Mouse (Mus musculus) testis, adult 2 months (tissue): Measurements from ENCODE around the gene Immp2l. TPM values are rescaled to one million over a fixed set of nuclear protein-coding genes. Genes with fewer than 3 reads are reported as not detected.

ENCODE experiments used
- H3K27ac ChIP-seq: fragments of 200-500 bp; 2 replicates; pipeline ENCODE4 v1.5.1; 2012; ENCODE audit warnings: low read depth, low read length; ENCODE audit not compliant: control insufficient read depth, insufficient read depth
- H3K27me3 ChIP-seq: fragments of 200-500 bp; 2 replicates; pipeline ENCODE4 v1.6.1; 2012; ENCODE audit warnings: mild to moderate bottlenecking, low read length, moderate library complexity; ENCODE audit not compliant: control insufficient read depth, insufficient read depth
- H3K36me3 ChIP-seq: fragments of 200-500 bp; 2 replicates; pipeline ENCODE4 v1.6.1; 2012; ENCODE audit warnings: mild to moderate bottlenecking, low read length; ENCODE audit not compliant: control insufficient read depth, insufficient read depth
- H3K4me1 ChIP-seq: fragments of 200-500 bp; 2 replicates; pipeline ENCODE4 v1.6.1; 2012; ENCODE audit warnings: low read length; ENCODE audit not compliant: control insufficient read depth, insufficient read depth
- H3K4me3 ChIP-seq: fragments of 200-500 bp; 2 replicates; pipeline ENCODE4 v1.5.1; 2012; ENCODE audit warnings: low read depth, mild to moderate bottlenecking, low read length, moderate library complexity, mixed read lengths; ENCODE audit not compliant: control insufficient read depth
- CTCF ChIP-seq: fragments of 200-500 bp; IDR thresholded peaks from 2 replicates; pipeline ENCODE4 v1.5.1; 2012; ENCODE audit warnings: low read depth, mild to moderate bottlenecking, inconsistent platforms, low read length, moderate library complexity; ENCODE audit not compliant: control insufficient read depth, insufficient read depth, insufficient replicate concordance
- POLR2A ChIP-seq: fragments of 200-500 bp; IDR thresholded peaks from 2 replicates; pipeline ENCODE4 v1.6.1; 2012; ENCODE audit warnings: low read depth, mild to moderate bottlenecking, inconsistent platforms, low read length, moderate library complexity; ENCODE audit not compliant: control insufficient read depth
- polyA plus RNA-seq: library from polyadenylated mRNA; depleted of rRNA; stranded (reverse); fragments of >200 nt; gene quantifications from 2 replicates; pipeline ENCODE4 v1.2.3, GENCODE M21; 2012

Gene Immp2l
- polyA plus RNA-seq, 1 experiment, result 45.4 TPM

- H3K36me3 ChIP-seq, result no peaks in the 10 kb centered on the region
- H3K27me3 ChIP-seq, result no peaks in the 10 kb centered on the region
- TF ChIP-seq POLR2A, result no peak
- H3K4me3 ChIP-seq, result no peak overlapping the region
- H3K4me1 ChIP-seq, result no peaks in the 10 kb centered on the region
- H3K27ac ChIP-seq, result no peak overlapping the region
Measured at GRCm38 (mm10) chr12:41528410-41528809, 504.5 kb downstream of the Immp2l start.

- TF ChIP-seq CTCF (no peak), POLR2A (no peak)
- Histone ChIP-seq H3K4me3 (no peak overlapping the region), H3K36me3 (no peaks in the 10 kb centered on the region), H3K27me3 (no peaks in the 10 kb centered on the region), H3K27ac (no peak overlapping the region), H3K4me1 (no peaks in the 10 kb centered on the region)
Measured at GRCm38 (mm10) chr12:41539989-41540388, 516.1 kb downstream of the Immp2l start.

- H3K27ac ChIP-seq, result no peak overlapping the region
- no peak overlapping the region for H3K4me3 ChIP-seq
- no peaks in the 10 kb centered on the region for H3K4me1 ChIP-seq
- no peaks in the 10 kb centered on the region for H3K36me3 ChIP-seq
- no peaks in the 10 kb centered on the region for H3K27me3 ChIP-seq
- TF ChIP-seq CTCF (no peak), POLR2A (no peak)
Measured at GRCm38 (mm10) chr12:41551578-41551977, 527.7 kb downstream of the Immp2l start.

GRCm38 (mm10) chr12:41557832-41558231 lies 533.9 kb downstream of the Immp2l start:
- H3K36me3 ChIP-seq, result no peaks in the 10 kb centered on the region
- no peaks in the 10 kb centered on the region for H3K27me3 ChIP-seq
- TF ChIP-seq POLR2A (no peak), CTCF (no peak)
- no peaks in the 10 kb centered on the region for H3K4me1 ChIP-seq
- H3K27ac ChIP-seq, result no peak overlapping the region
- H3K4me3 ChIP-seq, result no peak overlapping the region

GRCm38 (mm10) chr12:41558956-41559735 lies 535.3 kb downstream of the Immp2l start:
- no peak overlapping the region for H3K27ac ChIP-seq
- TF ChIP-seq CTCF (no peak), POLR2A (no peak)

GRCm38 (mm10) chr12:41565540-41566432 lies 541.9 kb downstream of the Immp2l start:
- Histone ChIP-seq H3K36me3 (no peaks in the 10 kb centered on the region), H3K4me1 (no peaks in the 10 kb centered on the region; the same call in 1 of the 2 replicates), H3K27ac (no peak overlapping the region), H3K27me3 (no peaks in the 10 kb centered on the region), H3K4me3 (no peak overlapping the region)
- no peak for TF ChIP-seq POLR2A
- TF ChIP-seq CTCF, result no peak

More at GRCm38 (mm10) chr12:41558956-41559735, 535.3 kb downstream of the Immp2l start:
- H3K27me3 ChIP-seq, result no peaks in the 10 kb centered on the region
- no peaks in the 10 kb centered on the region for H3K4me1 ChIP-seq
- H3K36me3 ChIP-seq, result no peaks in the 10 kb centered on the region
- H3K4me3 ChIP-seq, result no peak overlapping the region

- Histone ChIP-seq H3K27ac (no peak overlapping the region), H3K27me3 (no peaks in the 10 kb centered on the region), H3K4me1 (no peaks in the 10 kb centered on the region; the same call in 1 of the 2 replicates), H3K36me3 (no peaks in the 10 kb centered on the region), H3K4me3 (no peak overlapping the region)
- TF ChIP-seq CTCF (no peak), POLR2A (no peak)
Measured at GRCm38 (mm10) chr12:41566433-41566794, 542.5 kb downstream of the Immp2l start.
